Mouse (Mus musculus) c-Kit-positive CD71-positive TER-119-negative erythroid progenitor cells, embryonic 14.5 days (primary cell): Measurements from ENCODE around the gene Tmem131.

Experiments
- DNase-seq: peaks from one replicate; pipeline ENCODE4 v3.0.0-alpha.2; 2013; ENCODE audit warnings: low read depth

Tmem131 gene

GRCm38 (mm10) chr1:36884536-36884935 is 58.9 kb downstream of the Tmem131 start:
- no peak for DNase-seq

- DNase-seq, result no peak
Measured at GRCm38 (mm10) chr1:36883805-36884204, 59.7 kb downstream of the Tmem131 start.

GRCm38 (mm10) chr1:36879154-36879553 is 64.3 kb downstream of the Tmem131 start:
- no peak for DNase-seq

- DNase-seq, result peak; percentile 40
Measured at GRCm38 (mm10) chr1:36877126-36877525, 66.3 kb downstream of the Tmem131 start.

- DNase-seq, result no peak
Measured at GRCm38 (mm10) chr1:36874874-36875561, 68.4 kb downstream of the Tmem131 start.

GRCm38 (mm10) chr1:36871238-36871637 is 72.2 kb downstream of the Tmem131 start:
- DNase-seq, result no peak

GRCm38 (mm10) chr1:36870518-36870917 is 72.9 kb downstream of the Tmem131 start:
- no peak for DNase-seq

- no peak for DNase-seq
Measured at GRCm38 (mm10) chr1:36864757-36865156, 78.7 kb downstream of the Tmem131 start.

GRCm38 (mm10) chr1:36861775-36862174 is 81.7 kb downstream of the Tmem131 start:
- no peak for DNase-seq

GRCm38 (mm10) chr1:36860876-36861275 is 82.6 kb downstream of the Tmem131 start:
- DNase-seq, result no peak

GRCm38 (mm10) chr1:36860431-36860849 is 83.0 kb downstream of the Tmem131 start:
- no peak for DNase-seq

GRCm38 (mm10) chr1:36857081-36857480 is 86.4 kb downstream of the Tmem131 start:
- no peak for DNase-seq

- no peak for DNase-seq
Measured at GRCm38 (mm10) chr1:36854198-36854765, 89.2 kb downstream of the Tmem131 start.

- no peak for DNase-seq
Measured at GRCm38 (mm10) chr1:36852085-36852484, 91.4 kb downstream of the Tmem131 start.

- DNase-seq, result no peak
Measured at GRCm38 (mm10) chr1:36851392-36851791, 92.1 kb downstream of the Tmem131 start.

GRCm38 (mm10) chr1:36848036-36848435 is 95.4 kb downstream of the Tmem131 start:
- no peak for DNase-seq

GRCm38 (mm10) chr1:36847276-36847675 is 96.2 kb downstream of the Tmem131 start:
- no peak for DNase-seq

- no peak for DNase-seq
Measured at GRCm38 (mm10) chr1:36845031-36845430, 98.4 kb downstream of the Tmem131 start.

- DNase-seq, result no peak
Measured at GRCm38 (mm10) chr1:36841806-36842205, 101.7 kb downstream of the Tmem131 start.

GRCm38 (mm10) chr1:36840959-36841358 is 102.5 kb downstream of the Tmem131 start:
- no peak for DNase-seq

GRCm38 (mm10) chr1:36839858-36840257 is 103.6 kb downstream of the Tmem131 start:
- no peak for DNase-seq

GRCm38 (mm10) chr1:36836274-36836954 is 107.1 kb downstream of the Tmem131 start:
- no peak for DNase-seq

- no peak for DNase-seq
Measured at GRCm38 (mm10) chr1:36835593-36835992, 107.9 kb downstream of the Tmem131 start.
